Mouse (Mus musculus) E14TG2a.4 (cell line): ENCODE results near the gene Tssc4.

Experiments
- CTCF ChIP-seq: conservative IDR thresholded peaks from 2 replicates; pipeline ENCODE4 v1.5.1; 2014; ENCODE audit warnings: low read length
- NANOG ChIP-seq: IDR thresholded peaks from 2 replicates; pipeline ENCODE4 v1.6.1; 2014; ENCODE audit warnings: borderline replicate concordance, low read length, mixed read lengths
- POU5F1 ChIP-seq: IDR thresholded peaks from 2 replicates; pipeline ENCODE4 v1.6.1; 2014; ENCODE audit warnings: low read length, borderline replicate concordance

DNA sequence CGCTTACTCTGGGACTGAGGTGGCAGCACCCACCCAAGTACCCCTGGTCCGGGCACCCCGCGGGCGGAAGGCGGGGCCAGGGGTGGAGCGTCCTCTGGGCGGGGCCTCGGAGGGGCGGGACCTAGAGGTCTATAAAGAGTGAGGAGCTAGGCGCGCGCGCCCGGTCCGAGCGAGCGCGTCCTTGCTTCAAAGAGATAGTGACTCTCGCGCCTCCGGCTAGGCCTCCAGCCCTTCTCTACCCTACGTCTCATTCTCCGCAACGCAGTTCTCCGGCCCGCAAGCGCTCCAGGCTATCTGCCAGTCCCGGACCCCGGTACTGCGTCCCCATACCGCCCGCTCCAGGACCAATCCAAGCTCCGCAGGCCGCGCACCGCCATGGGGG lies 16.4 kb upstream of the Tssc4 start, which contains the start of gene Cd81:
- TF ChIP-seq CTCF (no peak), NANOG (no peak), POU5F1 (no peak)
